Mouse (Mus musculus) 3134 (cell line): Measurements from ENCODE around the gene Cerkl.
A peak's percentile ranks its signal among the peaks of the same experiment; 100 is the strongest.

Experiments used
- DNase-seq: peaks from one replicate; pipeline ENCODE4 v3.0.0-alpha.2; 2011; ENCODE audit warnings: low spot score; ENCODE audit not compliant: insufficient read length; ENCODE audit errors: extremely low read depth

Gene Cerkl

DNA sequence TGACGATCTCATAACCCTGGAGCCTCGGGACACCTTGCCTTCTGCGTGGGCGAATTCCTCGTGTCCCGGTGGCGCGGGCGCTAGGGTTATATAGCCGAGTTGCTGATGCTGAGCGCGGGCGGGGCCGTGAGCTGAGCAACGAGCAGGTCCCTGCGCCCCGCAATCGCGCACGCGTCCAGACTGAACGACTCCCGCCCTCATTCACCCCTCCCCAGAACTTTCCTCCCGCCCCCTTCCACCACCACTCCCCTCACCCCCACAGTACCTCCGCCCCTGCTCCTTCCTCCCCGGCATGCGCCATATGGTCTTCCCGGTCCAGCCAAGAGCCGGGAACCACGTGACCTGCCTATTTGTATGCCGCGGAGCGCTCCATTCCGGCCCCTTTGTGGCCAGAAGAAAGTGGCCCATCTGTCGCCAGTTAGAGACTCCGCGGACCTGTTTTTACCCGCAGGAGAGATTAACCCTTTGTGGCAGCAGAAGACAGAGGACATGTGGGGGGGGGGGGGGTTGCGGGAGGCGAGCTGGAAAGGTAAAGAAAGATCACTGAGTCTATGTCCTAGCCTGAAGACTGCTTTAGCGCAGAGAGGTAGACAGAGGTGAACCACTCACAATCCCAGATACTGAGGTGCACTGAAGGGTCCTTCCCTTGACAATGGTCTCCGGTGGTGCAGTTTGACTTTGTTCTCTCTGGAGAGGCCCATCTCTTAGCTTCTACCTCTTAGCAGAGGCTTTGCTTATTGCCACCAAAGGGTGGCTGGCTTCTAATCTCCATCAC is at the start of gene Cerkl, which contains the start of gene Neurod1:
TSS of gene Cerkl (minus strand) at position 211 of the 775 bp plus-strand sequence.
TSS of gene Neurod1 (minus strand) at position 177 of the 775 bp plus-strand sequence.
- DNase-seq = no peak

DNA sequence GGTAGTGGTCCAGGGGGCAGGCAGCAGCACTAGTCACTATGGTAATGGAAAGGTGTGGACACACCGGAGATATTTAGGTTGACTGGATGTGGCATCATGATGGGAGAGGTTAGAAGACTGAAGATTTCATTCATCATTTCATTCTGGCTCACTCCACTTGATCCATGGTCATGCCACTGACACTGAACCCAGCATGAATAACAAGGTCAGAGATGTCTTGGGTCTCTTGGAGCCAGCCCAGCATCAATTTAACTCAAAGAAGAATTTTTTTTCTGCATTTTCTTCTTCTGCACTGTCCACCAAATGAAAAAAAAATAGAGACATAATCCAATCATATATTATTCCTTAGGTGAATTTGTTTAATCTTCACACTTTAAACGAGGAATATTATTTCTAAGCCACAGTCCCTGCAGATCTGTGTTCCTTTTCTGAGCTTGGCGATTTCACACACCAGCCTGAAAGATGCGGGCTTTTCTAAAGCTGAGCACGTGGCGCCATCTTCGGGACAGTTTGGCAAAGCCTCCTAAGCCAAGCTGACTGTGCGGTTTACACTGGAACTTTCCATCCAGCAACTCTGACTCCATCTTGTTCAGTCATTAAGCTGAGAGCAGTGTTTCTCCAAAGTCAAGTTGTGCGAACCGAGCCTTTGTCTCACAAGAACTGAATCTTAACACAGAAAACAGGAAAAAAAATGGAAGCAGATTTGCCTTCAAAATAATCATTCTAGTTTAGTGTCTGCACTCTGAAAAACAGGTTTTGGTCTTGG is 42.6 kb upstream of the Cerkl start:
- peak; percentile 22 for DNase-seq

DNA sequence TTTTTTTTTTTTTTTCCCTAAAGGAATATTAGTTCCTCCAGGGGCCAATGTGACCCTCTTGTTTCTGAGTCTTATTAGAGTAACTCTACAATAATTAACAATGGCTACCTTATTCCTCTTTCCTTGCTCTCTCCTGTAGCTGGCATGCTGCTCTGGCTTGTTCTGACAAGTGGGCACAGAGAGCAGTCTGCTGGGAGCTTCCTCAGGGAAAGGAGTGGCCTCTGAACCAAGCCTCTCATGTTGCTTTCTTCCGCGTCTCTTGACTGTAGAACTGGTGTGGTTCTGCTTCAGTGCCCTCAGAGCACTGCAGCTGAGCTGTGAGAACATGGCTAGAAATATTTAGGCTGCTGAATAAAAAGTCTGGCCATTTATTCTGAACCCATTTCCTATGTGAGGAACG is 28.5 kb upstream of the Cerkl start:
- DNase-seq = no peak

DNA sequence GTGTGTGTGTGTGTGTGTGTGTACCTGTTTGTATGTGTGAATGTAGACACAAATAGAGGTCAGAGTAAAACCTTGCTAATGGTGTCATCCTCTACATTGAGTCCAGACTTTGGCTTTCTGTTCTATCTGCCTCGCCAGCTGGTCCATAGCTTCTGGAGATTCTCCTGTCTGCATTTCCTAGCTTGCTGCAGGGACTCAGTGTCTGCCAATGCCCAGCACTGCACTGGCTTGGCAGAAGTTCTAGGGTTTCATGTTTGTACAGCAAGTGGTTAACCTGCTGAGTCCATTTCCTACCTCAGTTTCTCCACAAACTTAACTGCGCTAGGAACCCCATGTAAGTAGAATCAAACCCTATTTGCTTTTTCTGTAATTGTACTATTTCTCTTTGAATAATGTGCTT is 25.9 kb upstream of the Cerkl start:
- DNase-seq = no peak

DNA sequence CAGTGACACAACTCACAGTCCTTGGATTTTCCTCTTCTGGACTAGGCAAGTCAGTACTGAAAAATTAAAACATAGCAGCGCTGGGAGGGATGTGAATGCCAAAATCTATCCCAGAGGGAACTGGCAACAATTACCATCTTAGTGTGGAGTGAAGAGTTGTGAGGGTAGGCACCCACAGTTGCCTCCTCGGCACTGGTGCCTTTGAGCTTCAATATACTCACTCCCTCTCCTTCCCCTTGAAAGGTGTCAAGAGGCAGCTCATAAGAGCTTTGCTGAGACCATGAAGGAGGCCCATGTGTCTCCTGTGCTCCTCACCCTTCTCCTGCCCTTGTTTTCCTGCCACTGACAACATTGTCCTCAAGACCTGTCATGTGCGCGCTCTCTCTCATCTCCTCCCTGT is 5.8 kb upstream of the Cerkl start:
- no peak for DNase-seq

DNA sequence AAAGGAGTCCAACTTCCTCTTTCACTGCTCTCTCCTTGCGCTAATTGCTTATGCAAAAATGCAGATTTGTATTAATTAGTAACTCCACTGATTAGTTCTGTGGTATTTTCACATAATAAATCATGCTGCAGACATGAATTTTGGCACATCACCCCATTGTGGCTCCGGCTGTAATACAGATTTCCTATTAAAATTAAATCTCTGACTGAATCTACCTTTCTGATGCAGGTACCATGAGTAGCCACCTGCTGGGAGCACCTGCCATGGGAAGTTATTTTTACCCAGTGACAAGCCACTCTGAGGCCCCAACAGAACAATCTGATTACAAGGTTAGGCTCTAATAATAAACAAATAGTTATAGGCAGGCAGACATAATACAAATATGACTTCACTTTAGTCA is 5.3 kb upstream of the Cerkl start:
- no peak for DNase-seq

DNA sequence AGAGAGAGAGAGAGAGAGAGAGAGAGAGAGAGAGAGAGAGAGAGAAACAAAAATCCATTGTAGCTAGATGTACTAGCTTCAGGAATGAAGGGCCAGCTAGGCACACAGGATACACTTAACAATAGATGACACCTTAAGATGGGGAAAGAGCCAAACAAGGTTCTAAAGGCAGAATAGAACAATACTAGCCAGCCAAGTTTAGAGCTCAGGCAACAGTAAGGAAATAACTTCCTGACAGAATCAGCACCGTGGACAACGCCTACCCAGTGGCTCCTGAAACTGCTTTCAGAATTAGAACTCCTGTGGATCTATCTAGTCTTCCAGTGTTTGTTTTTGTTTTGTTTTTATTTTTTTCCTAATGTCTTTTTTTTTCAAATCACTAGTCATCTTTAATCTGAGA is 4.0 kb upstream of the Cerkl start:
- DNase-seq = no peak

DNA sequence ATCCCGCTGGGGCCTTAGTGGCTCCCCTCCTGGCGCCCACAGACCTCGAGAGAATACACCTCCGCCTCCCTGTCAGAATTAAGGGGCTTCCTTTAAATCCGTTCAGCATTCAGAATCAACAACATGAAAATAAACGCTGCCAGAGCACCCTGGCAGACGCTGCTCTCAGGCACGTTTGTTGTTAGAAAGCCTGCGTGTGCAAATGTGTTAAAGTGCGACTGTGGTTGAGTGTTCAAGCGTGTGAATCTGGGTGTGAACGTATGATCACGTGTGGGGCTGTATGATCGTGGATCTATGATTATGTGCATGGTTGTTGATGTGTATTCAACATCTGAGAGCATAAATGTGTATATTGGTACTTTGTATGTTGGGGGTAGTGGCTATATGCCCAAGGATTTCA is 3.5 kb upstream of the Cerkl start:
- no peak for DNase-seq

DNA sequence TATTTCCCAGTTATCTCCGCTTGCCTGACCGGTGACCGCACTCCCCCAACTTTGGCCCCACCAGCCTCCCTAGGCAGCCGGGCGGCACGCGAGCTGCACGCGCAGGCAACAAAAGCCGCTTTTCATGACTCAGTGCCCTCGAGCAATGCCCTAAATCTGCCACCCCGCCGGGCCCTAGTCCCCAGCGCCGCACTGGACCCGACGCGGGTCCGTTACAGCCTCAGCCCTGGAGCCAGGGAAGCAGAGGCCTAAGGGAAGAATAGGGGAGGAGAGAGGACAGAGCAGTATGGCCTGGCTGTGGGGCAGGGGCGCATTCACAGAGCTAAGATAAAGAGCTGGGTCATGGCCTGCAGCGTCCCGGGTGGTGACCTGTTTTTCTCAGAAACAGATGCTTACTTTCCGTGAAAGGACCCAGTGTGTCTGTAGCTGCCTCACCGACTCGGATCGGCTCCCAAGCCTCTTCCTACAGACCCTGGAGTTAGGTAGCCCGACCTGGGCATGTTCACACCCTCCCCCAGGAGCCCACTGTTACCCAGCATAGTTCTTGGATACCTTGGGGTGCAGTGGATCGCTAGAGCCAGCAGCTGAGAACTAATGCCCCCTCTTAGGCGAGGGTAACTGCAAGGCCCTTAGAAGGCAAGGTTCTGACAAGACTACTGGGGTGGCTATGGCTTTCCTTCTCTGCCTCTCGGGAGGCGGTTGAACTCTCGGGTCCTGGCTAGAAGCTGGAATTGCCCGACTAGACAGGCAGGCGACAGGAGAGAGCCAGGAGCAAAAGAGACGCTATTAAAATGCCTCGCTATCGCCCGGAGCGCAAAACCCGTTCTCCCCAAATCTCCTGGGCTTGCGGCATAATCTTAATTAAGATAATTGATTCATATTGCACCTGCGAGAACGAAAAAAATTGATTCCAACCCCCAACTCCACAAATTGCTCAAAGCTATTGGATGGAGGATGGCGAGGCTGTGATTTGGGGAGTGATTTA is 2.8 kb upstream of the Cerkl start:
- DNase-seq = no peak

DNA sequence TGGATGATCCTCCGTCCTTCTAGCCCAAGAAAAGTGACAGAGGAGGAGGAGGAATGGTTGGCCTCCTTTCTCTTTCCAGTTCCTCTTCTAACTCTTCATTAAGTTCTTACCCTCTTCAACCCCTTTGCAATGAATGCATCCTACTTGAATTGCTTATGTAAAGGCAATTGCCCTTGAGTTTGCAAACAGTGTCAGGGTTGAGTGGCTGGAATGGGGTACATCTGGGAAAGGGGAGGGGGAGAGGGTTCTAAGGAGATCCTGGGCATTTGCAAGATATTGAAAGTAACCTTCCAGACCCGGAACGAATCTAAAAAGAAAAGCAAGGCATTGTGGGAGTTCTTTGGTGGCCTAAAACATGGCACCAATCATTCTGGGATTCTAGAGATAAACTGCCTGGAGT is 1.3 kb upstream of the Cerkl start:
- no peak for DNase-seq

DNA sequence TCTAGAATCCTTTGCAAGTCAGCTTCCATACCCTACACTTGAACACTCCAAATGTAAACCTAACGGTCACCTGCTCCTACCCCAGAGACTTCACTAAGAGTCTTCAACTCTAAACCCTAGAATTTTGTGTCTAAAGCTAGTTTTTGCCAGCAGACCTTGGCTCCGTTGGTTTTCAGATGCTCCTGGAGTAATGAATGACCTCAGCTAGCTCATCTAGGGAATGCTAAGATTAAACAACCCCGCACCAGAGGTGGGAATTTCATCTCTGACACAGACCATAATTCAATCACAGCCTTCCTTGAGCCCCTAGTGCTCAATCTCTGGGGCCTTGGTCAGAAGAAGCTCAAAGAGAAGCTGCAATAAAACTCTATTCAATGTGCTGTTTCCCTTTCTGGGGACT is 849 bp upstream of the Cerkl start:
- no peak for DNase-seq

DNA sequence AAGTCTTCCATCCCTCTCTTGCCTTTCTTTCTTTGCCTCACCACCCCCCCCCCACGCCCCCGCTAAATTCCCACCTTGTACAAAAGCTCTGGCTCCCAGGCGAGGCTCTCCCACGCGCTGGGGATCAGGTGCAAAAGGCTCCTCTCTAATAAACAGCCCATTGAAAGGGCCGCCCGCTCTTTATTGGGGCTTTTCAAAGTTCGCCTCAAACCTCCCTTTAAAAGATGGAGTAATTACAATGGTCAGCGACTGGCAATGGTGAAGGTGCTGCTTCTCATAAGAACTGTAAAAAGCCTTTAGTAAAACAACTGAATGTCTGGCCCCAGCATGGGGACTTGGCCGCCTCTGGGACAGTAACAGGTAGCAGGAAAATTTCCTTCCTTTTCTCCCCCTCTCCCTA is 939 bp downstream of the Cerkl start:
- DNase-seq = no peak

DNA sequence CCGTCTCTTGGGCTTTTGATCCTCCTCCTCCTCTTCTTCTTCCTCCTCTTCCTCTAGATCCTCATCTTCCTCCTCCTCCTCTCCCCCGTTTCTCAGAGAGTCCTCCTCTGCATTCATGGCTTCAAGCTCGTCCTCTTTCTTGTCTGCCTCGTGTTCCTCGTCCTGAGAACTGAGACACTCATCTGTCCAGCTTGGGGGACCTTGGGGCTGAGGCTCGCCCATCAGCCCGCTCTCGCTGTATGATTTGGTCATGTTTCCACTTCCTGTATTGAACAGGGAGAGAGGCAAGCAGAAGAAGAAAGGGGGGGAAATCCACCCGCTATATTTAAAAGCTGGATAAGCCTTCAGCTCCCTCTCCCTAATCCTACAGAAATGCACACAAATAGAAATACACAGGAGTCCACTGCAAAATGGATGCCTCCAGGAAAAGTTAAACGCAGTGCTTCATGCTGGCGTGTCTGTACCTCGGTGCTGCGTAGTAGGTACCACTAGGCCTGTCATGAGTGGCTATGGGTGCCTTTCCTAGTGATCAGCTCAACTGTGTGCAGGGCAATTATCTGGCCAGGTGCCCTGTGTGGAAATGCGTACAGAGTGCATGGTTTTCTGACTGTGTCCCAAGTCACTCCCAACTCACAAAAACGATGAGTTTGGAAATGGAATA is 1.7 kb downstream of the Cerkl start:
- DNase-seq = no peak

DNA sequence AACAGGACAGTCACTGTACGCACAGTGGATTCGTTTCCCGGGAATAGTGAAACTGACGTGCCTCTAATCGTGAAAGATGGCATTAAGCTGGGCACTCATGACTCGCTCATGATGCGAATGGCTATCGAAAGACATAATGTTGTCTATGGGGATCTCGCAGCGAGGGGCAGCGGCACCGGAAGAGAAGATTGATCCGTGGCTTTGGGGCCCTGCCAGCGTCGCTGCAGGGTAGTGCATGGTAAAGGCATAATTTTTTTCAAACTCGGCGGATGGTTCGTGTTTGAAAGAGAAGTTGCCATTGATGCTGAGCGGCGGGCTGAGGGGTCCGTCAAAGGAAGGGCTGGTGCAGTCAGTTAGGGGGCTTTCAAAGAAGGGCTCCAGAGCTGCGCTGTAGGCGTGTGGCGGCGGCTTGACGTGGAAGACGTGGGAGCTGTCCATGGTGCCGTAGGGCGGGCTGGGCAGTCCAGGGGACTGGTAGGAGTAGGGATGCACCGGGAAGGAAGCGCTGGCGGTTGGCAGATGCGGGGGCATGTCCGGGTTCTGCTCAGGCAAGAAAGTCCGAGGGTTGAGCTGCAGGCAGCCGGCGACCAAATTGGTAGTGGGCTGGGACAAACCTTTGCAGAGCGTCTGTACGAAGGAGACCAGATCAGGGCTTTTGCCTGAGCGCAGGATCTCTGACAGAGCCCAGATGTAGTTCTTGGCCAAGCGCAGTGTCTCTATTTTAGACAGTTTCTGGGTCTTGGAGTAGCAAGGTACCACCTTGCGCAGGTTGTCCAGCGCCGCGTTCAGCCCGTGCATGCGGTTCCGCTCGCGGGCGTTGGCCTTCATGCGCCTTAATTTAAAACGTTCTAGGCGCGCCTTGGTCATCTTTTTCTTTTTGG is 2.4 kb downstream of the Cerkl start:
- DNase-seq = peak; percentile 3

DNA sequence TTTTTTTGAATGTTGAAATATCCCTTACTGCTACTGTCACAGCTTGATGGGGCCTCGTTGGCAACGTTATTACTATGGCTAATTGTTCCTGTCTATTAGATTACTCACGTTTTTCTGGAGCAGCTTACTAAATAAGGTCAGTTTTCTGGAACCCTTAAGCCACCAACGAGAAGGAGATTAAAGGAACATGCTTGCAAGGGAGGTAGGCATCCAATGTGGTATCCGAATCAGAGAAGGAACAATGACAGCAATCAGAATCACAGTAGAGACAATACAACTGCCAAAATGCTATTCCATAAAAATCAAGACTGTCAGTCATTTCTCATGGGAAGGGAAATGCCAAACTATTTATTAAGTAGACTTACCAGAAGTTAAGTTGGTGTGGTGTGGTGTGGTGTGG is 5.1 kb downstream of the Cerkl start:
- DNase-seq = no peak

DNA sequence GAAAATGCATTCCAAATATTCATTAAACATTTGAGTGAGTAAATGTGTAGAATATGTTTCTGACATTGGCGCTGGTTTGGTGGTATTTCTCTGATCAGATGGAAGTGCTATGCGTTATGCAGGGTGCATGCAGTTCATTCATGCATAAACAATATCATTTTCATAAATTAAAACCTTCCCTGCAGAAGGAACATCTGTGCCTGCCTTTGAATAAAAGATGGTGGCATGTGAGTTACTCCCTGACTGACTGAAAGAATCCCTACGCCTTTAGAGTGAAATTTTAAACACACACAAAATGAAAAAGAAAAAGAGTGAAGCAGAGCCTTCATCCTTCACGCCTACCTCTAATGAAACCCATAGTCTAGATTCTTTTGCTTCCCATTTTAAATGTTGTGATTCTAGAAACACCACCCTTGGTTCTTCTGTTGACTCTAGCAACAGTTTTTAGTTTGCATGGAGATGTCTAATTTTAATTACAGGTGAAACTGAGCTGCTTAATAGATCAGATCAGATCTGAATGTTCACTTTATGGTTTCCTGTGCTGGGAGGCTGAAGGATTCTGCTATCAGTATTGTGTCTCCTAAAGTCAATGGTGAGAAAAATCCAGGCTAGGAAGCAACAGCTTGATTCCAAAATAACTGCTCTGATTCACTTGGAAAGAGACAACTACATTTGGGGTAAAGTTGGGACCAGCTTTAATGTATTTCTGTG is 5.7 kb downstream of the Cerkl start:
- no peak for DNase-seq

DNA sequence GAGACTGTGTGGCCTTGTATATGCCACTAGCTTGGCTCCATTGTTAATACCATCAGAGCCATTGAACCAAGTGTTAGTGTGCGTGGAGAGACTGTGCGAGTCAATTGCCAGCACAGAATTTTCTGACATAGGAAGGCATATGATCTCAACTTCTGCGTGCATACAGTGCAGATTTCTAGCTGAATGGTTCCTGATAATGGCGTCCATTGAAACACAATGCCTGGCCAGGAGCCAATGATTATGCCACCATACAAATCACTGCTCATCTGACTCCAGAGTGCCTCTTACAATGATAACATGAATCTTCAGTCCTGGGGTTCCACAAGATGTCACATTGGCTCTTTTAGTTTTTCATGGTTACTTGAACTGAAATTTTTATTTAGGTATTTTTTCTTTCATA is 7.2 kb downstream of the Cerkl start:
- no peak for DNase-seq

DNA sequence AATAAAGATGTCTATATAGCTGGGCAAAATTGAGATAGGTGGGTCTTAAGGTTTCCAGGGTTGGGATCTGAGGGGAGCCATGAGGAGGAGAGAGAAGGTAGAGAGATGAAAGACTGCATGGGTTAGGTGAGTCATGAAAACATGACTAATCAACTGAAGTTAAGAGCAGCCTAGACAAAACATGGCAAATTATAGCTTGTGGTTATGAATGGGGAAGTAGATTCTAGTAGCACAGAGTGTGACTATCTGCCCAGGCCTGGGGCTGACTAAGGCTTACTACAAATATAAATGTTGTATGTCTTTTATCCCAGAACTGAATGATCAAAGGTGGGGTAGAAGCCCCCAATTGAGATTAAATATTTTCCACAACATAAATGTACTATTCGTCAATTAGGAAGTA is 9.4 kb downstream of the Cerkl start:
- DNase-seq = no peak
